ENCODE assay signal across 20 mouse cellular contexts in the genomic region with DNA sequence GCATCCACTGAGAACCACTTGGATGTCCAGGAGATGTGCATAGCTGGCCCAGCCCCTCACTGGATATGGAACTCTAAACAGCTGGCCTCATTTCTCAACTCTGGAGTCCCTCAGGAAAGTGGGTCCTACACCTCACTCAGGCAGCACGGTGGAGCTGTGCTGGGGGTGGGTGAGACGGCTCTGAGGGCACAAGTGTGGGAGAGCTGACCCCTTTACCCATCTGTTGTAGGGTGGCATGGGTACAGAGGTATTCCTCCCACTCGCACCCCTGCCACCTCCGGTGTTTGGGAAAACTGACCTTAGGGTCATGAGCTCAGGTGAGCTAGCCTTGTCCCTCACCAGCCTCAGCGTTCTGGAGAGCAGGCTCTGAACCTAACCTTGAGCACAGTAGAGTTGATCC.
"Had no signal": no experiment of that assay in that cellular context is flagged by ENCODE, and none has a peak within 500 bp of the region (broad histone marks: within the 10 kb centered on the region; RNA-seq: fewer than 3 reads in every experiment).

No protein-coding gene starts in this region.

- H3K4me2 ChIP-seq: lung, embryonic 14.5 days; midbrain, embryonic 12.5 days; neural tube, embryonic 13.5 days; neural tube, embryonic 15.5 days; stomach, embryonic 15.5 days had no signal

- H3K9ac ChIP-seq: lung, embryonic 14.5 days; midbrain, embryonic 12.5 days; neural tube, embryonic 13.5 days; neural tube, embryonic 15.5 days; stomach, embryonic 15.5 days had no signal

- H3K4me3 ChIP-seq: midbrain, embryonic 10.5 days; midbrain, embryonic 12.5 days; myocyte; neural tube, embryonic 13.5 days; neural tube, embryonic 15.5 days; stomach, embryonic 15.5 days had no signal

- H3K9me3 ChIP-seq: midbrain, embryonic 10.5 days; midbrain, embryonic 12.5 days; neural tube, embryonic 13.5 days; neural tube, embryonic 15.5 days; stomach, embryonic 15.5 days had no signal

- DNase-seq: lung, adult 18-20 months; lung, embryonic 14.5 days; lung, postnatal 10 days; lung, postnatal 4 days; midbrain, embryonic 14.5 days; retina, postnatal 1 day; right cerebral cortex, adult 18-20 months; right cerebral cortex, postnatal 25 days; right cerebral cortex, postnatal 4 days; spleen, adult 18-20 months; thymus, adult 18-20 months; thymus, postnatal 14 days; thymus, postnatal 36 days had no signal

- H3K4me1 ChIP-seq: midbrain, embryonic 10.5 days; midbrain, embryonic 12.5 days; neural tube, embryonic 13.5 days; neural tube, embryonic 15.5 days; stomach, embryonic 15.5 days had no signal

- H3K36me3 ChIP-seq: midbrain, embryonic 10.5 days; midbrain, embryonic 12.5 days; neural tube, embryonic 13.5 days; neural tube, embryonic 15.5 days; stomach, embryonic 15.5 days had no signal

- ATAC-seq: midbrain, embryonic 16.5 days had no signal

- H3K27me3 ChIP-seq: midbrain, embryonic 12.5 days; neural tube, embryonic 13.5 days; neural tube, embryonic 15.5 days; stomach, embryonic 15.5 days had no signal

- H3K27ac ChIP-seq: midbrain, embryonic 10.5 days; midbrain, embryonic 12.5 days; neural tube, embryonic 13.5 days; neural tube, embryonic 15.5 days; stomach, embryonic 15.5 days had no signal
